Mouse (Mus musculus) liver, embryonic 14.5 days (tissue): Measurements from ENCODE around the gene Josd2.

ENCODE experiments used
- CTCF ChIP-seq: IDR thresholded peaks from 2 replicates; pipeline ENCODE4 v1.5.1; 2016; ENCODE audit warnings: antibody characterized with exemption, low read depth, control low read depth
- EP300 ChIP-seq: IDR thresholded peaks from 2 replicates; pipeline ENCODE4 v1.6.1; 2016; ENCODE audit warnings: antibody characterized with exemption, low read depth

DNA sequence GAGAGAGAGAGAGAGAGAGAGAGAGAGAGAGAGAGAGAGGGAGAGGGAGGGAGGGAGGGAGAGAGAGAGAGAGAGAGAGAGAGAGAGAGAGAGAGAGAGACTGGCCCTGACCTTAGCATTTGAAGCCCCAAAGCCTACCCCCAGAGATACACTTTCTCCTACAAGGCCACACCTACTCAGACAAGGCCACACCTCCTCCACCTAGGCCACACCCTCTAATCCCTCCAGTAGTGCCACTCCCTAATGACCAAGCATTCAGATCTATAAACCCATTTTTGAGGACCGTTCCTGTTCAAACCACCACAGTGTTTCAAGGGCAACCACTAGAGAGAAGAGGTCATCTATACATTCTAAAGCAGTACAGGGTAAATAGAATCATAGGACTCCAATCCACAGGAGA is 11.5 kb upstream of the Josd2 start:
- TF ChIP-seq CTCF (no peak), EP300 (no peak)
